Mouse (Mus musculus) thymus, adult 2 months (tissue): ENCODE measurements around the gene Il17a. TPM values are rescaled to one million over a fixed set of nuclear protein-coding genes. Genes with fewer than 3 reads are reported as not detected.

Experiments used
- DNase-seq: peaks from one replicate; pipeline ENCODE4 v3.0.0; 2021
- H3K27ac ChIP-seq: fragments of 200-500 bp; 2 replicates; pipeline ENCODE4 v1.5.1; 2012; ENCODE audit warnings: low read length, control low read depth; ENCODE audit not compliant: control insufficient read depth, insufficient read depth
- H3K27me3 ChIP-seq: fragments of 200-500 bp; 2 replicates; pipeline ENCODE4 v1.6.1; 2012; ENCODE audit warnings: mild to moderate bottlenecking, low read length, moderate library complexity, mixed read lengths; ENCODE audit not compliant: control insufficient read depth, insufficient read depth
- H3K36me3 ChIP-seq: fragments of 200-500 bp; 2 replicates; pipeline ENCODE4 v1.6.1; 2012; ENCODE audit warnings: mild to moderate bottlenecking, low read length, moderate library complexity; ENCODE audit not compliant: control insufficient read depth, insufficient read depth
- H3K4me1 ChIP-seq: fragments of 200-500 bp; replicated peaks from 2 replicates; pipeline ENCODE4 v1.6.1; 2012; ENCODE audit warnings: low read length; ENCODE audit not compliant: control insufficient read depth, insufficient read depth
- H3K4me3 ChIP-seq: fragments of 200-500 bp; 2 replicates; pipeline ENCODE4 v1.5.1; 2012; ENCODE audit warnings: mild to moderate bottlenecking, low read length, control low read depth, moderate library complexity; ENCODE audit not compliant: control insufficient read depth, insufficient read depth
- CTCF ChIP-seq: fragments of 200-500 bp; IDR thresholded peaks from 2 replicates; pipeline ENCODE4 v1.5.1; 2012; ENCODE audit warnings: mild to moderate bottlenecking, control low read depth, low read length, moderate library complexity, borderline replicate concordance; ENCODE audit not compliant: control insufficient read depth, poor library complexity, insufficient read depth; ENCODE audit errors: extremely low read depth
- POLR2A ChIP-seq: fragments of 200-500 bp; IDR thresholded peaks from 2 replicates; pipeline ENCODE4 v1.6.1; 2012; ENCODE audit warnings: mild to moderate bottlenecking, low read length, control low read depth, moderate library complexity; ENCODE audit not compliant: control insufficient read depth, poor library complexity, insufficient read depth; ENCODE audit errors: extremely low read depth
- WGBS: fragments of 180-500 bp; shearing (Covaris S2); methylation state at CpG from one replicate; pipeline ENCODE4 v1.1.7; 2018; 5-methylcytosine and 5-hydroxymethylcytosine counted together
- polyA plus RNA-seq: library from polyadenylated mRNA; depleted of rRNA; stranded (reverse); fragments of >200 nt; gene quantifications from 2 replicates; pipeline ENCODE4 v1.2.3, GENCODE M21; 2012

Gene Il17a
- polyA plus RNA-seq, 1 experiment: 0.19 TPM

GRCm38 (mm10) chr1:20693634-20694313 lies 36.9 kb upstream of the Il17a start:
- H3K4me3 ChIP-seq: no peak overlapping the region
- H3K4me1 ChIP-seq: no peaks in the 10 kb centered on the region
- no peak for DNase-seq
- H3K27me3 ChIP-seq: no peaks in the 10 kb centered on the region
- TF ChIP-seq POLR2A (no peak), CTCF (no peak)
- H3K27ac ChIP-seq: no peak overlapping the region
- WGBS: 91% methylated on average over 6 of the region's 6 CpGs
- H3K36me3 ChIP-seq: no peaks in the 10 kb centered on the region

GRCm38 (mm10) chr1:20700011-20700410 lies 30.7 kb upstream of the Il17a start:
- H3K27me3 ChIP-seq: no peaks in the 10 kb centered on the region
- no peak overlapping the region for H3K4me3 ChIP-seq
- H3K36me3 ChIP-seq: no peaks in the 10 kb centered on the region
- no peak for DNase-seq
- TF ChIP-seq CTCF (no peak), POLR2A (no peak)
- WGBS: 71% methylated on average over 3 of the region's 3 CpGs
- H3K4me1 ChIP-seq: no peaks in the 10 kb centered on the region
- no peak overlapping the region for H3K27ac ChIP-seq

DNA sequence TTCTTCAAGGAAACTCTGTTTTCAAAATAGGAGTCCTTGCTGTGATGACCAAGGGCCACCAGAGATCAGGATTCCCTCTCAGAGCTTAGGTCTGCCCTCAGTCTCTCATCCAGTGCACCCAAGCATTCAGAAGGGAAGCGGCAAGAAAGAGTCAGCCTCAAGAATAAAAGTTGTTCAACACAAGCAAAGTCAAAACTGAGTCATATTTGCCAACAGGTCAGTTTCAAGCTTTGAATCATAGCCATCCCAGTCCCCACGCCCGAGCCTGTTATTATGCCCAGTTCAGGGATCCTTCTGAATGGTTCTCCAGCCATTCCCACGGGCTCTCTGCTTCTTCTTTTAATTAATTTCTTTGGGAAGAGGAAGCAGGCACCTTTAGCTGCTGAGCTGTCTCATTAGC lies 5.9 kb downstream of the Il17a start:
- 80% methylated on average over 4 of the region's 4 CpGs for WGBS

GRCm38 (mm10) chr1:20738483-20738882 lies 7.8 kb downstream of the Il17a start:
- Histone ChIP-seq H3K4me3 (no peak overlapping the region), H3K27ac (no peak overlapping the region), H3K4me1 (no peaks in the 10 kb centered on the region), H3K36me3 (no peaks in the 10 kb centered on the region), H3K27me3 (no peaks in the 10 kb centered on the region)
- 90% methylated on average over 2 of the region's 2 CpGs for WGBS
- no peak for DNase-seq
- TF ChIP-seq CTCF (no peak), POLR2A (no peak)

More for the DNA sequence above, 5.9 kb downstream of the Il17a start:
- Histone ChIP-seq H3K27ac (no peak overlapping the region), H3K4me3 (no peak overlapping the region), H3K27me3 (no peaks in the 10 kb centered on the region), H3K4me1 (no peaks in the 10 kb centered on the region), H3K36me3 (no peaks in the 10 kb centered on the region)
- TF ChIP-seq POLR2A (no peak), CTCF (no peak)
- DNase-seq: no peak

- H3K27me3 ChIP-seq: no peaks in the 10 kb centered on the region
- no peaks in the 10 kb centered on the region for H3K36me3 ChIP-seq
- no peaks in the 10 kb centered on the region for H3K4me1 ChIP-seq
- H3K27ac ChIP-seq: no peak overlapping the region
- WGBS: 40% methylated on average over 3 of the region's 3 CpGs
- DNase-seq: no peak
- no peak for TF ChIP-seq POLR2A
- no peak for TF ChIP-seq CTCF
- no peak overlapping the region for H3K4me3 ChIP-seq
Observed at GRCm38 (mm10) chr1:20740496-20740998, 9.8 kb downstream of the Il17a start.

- Histone ChIP-seq H3K4me1 (no peaks in the 10 kb centered on the region), H3K27ac (no peak overlapping the region), H3K27me3 (no peaks in the 10 kb centered on the region), H3K36me3 (no peaks in the 10 kb centered on the region), H3K4me3 (no peak overlapping the region)
- no peak for DNase-seq
- no peak for TF ChIP-seq CTCF
- TF ChIP-seq POLR2A: no peak
- 34% methylated on average over 10 of the region's 10 CpGs for WGBS
Observed at GRCm38 (mm10) chr1:20754439-20754838, 23.7 kb downstream of the Il17a start.

GRCm38 (mm10) chr1:20757586-20757985 lies 26.9 kb downstream of the Il17a start:
- TF ChIP-seq POLR2A: no peak
- no peak for TF ChIP-seq CTCF
- Histone ChIP-seq H3K4me3 (no peak overlapping the region), H3K27me3 (no peaks in the 10 kb centered on the region), H3K36me3 (no peaks in the 10 kb centered on the region), H3K27ac (no peak overlapping the region), H3K4me1 (no peaks in the 10 kb centered on the region)
- DNase-seq: no peak
- WGBS: 95% methylated on average over 3 of the region's 3 CpGs
